Mouse (Mus musculus) cortical plate, adult 2 months (tissue): ENCODE results near the gene Fam208a. TPM values are rescaled to one million over a fixed set of nuclear protein-coding genes. Genes with fewer than 3 reads are reported as not detected.
A peak's percentile ranks its signal among the peaks of the same experiment; 100 is the strongest.

Experiments used
- H3K27ac ChIP-seq: fragments of 200-500 bp; 2 replicates; pipeline ENCODE4 v1.5.1; 2012; ENCODE audit warnings: low read length, control low read depth, inconsistent platforms; ENCODE audit not compliant: insufficient read depth
- H3K4me1 ChIP-seq: fragments of 200-500 bp; 2 replicates; pipeline ENCODE4 v1.6.1; 2011; ENCODE audit warnings: low read length; ENCODE audit not compliant: control insufficient read depth, insufficient read depth
- H3K4me3 ChIP-seq: fragments of 200-500 bp; 2 replicates; pipeline ENCODE4 v1.5.1; 2011; ENCODE audit warnings: mild to moderate bottlenecking, low read length, control low read depth; ENCODE audit not compliant: insufficient read depth
- CTCF ChIP-seq: fragments of 200-500 bp; IDR thresholded peaks from 2 replicates; pipeline ENCODE4 v1.5.1; 2011; ENCODE audit warnings: mild to moderate bottlenecking, control low read depth, low read length; ENCODE audit not compliant: insufficient read depth; ENCODE audit errors: extremely low read depth
- POLR2A ChIP-seq: fragments of 200-500 bp; IDR thresholded peaks from 2 replicates; pipeline ENCODE4 v1.6.1; 2011; ENCODE audit warnings: mild to moderate bottlenecking, low read length, control low read depth; ENCODE audit not compliant: insufficient read depth; ENCODE audit errors: extremely low read depth
- polyA plus RNA-seq: library from polyadenylated mRNA; depleted of rRNA; stranded (reverse); fragments of >200 nt; gene quantifications from 2 replicates; pipeline ENCODE4 v1.2.3, GENCODE M21; 2012

Fam208a gene
- polyA plus RNA-seq, 1 experiment, result 27.3 TPM

- TF ChIP-seq CTCF, result 0 out of 2 replicates have a peak, but pooled peaks have one; percentile 7
- no peak for TF ChIP-seq POLR2A
- H3K4me1 ChIP-seq, result no peaks in the 10 kb centered on the region
- H3K27ac ChIP-seq, result no peak overlapping the region
- H3K4me3 ChIP-seq, result no peak overlapping the region
Measured at GRCm38 (mm10) chr14:27413961-27414360, 14.7 kb upstream of the Fam208a start.

GRCm38 (mm10) chr14:27420816-27421215 is 7.8 kb upstream of the Fam208a start:
- TF ChIP-seq CTCF (no peak), POLR2A (no peak)
- Histone ChIP-seq H3K27ac (no peak overlapping the region), H3K4me1 (no peaks in the 10 kb centered on the region), H3K4me3 (no peak overlapping the region)

- no peaks in the 10 kb centered on the region for H3K4me1 ChIP-seq
- TF ChIP-seq POLR2A (no peak), CTCF (no peak)
- no peak overlapping the region for H3K27ac ChIP-seq
- H3K4me3 ChIP-seq, result no peak overlapping the region
Measured at GRCm38 (mm10) chr14:27422301-27422700, 6.3 kb upstream of the Fam208a start.

GRCm38 (mm10) chr14:27428973-27429711 is 508 bp downstream of the Fam208a start:
- TF ChIP-seq CTCF, result no peak
- peak; percentile 48; the same call in 1 of the 2 replicates for TF ChIP-seq POLR2A
- Histone ChIP-seq H3K27ac (peak overlapping the region; percentile 98), H3K4me1 (no peaks in the 10 kb centered on the region), H3K4me3 (peak overlapping the region; percentile 46)

- TF ChIP-seq CTCF (no peak), POLR2A (no peak)
- no peak overlapping the region for H3K4me3 ChIP-seq
- H3K4me1 ChIP-seq, result no peaks in the 10 kb centered on the region
- H3K27ac ChIP-seq, result no peak overlapping the region
Measured at GRCm38 (mm10) chr14:27430280-27430679, 1.6 kb downstream of the Fam208a start.

GRCm38 (mm10) chr14:27432064-27432463 is 3.4 kb downstream of the Fam208a start:
- Histone ChIP-seq H3K27ac (no peak overlapping the region), H3K4me1 (no peaks in the 10 kb centered on the region), H3K4me3 (no peak overlapping the region)
- TF ChIP-seq POLR2A (no peak), CTCF (no peak)

- Histone ChIP-seq H3K4me3 (no peak overlapping the region), H3K4me1 (no peaks in the 10 kb centered on the region), H3K27ac (no peak overlapping the region)
- TF ChIP-seq CTCF (no peak), POLR2A (no peak)
Measured at GRCm38 (mm10) chr14:27436116-27436515, 7.5 kb downstream of the Fam208a start.

- H3K4me1 ChIP-seq, result no peaks in the 10 kb centered on the region
Measured at GRCm38 (mm10) chr14:27436826-27437225, 8.2 kb downstream of the Fam208a start.

GRCm38 (mm10) chr14:27440921-27441320 is 12.3 kb downstream of the Fam208a start:
- Histone ChIP-seq H3K4me3 (no peak overlapping the region), H3K4me1 (peaks cover 3% of the 10 kb centered on the region), H3K27ac (no peak overlapping the region)
- TF ChIP-seq POLR2A (no peak), CTCF (no peak)

More at GRCm38 (mm10) chr14:27436826-27437225, 8.2 kb downstream of the Fam208a start:
- Histone ChIP-seq H3K4me3 (no peak overlapping the region), H3K27ac (no peak overlapping the region)
- TF ChIP-seq CTCF (no peak), POLR2A (no peak)

- Histone ChIP-seq H3K4me3 (no peak overlapping the region), H3K4me1 (peaks cover 3% of the 10 kb centered on the region), H3K27ac (peak overlapping the region; percentile 97)
- TF ChIP-seq POLR2A, result no peak
- TF ChIP-seq CTCF, result no peak
Measured at GRCm38 (mm10) chr14:27444851-27445281, 16.2 kb downstream of the Fam208a start.

GRCm38 (mm10) chr14:27446963-27447362 is 18.3 kb downstream of the Fam208a start:
- TF ChIP-seq CTCF (no peak), POLR2A (no peak)
- Histone ChIP-seq H3K27ac (no peak overlapping the region), H3K4me1 (peaks cover 3% of the 10 kb centered on the region), H3K4me3 (no peak overlapping the region)
